Mouse (Mus musculus) limb, embryonic 14.5 days (tissue): Measurements from ENCODE around the gene Pigm. TPM values are rescaled to one million over a fixed set of nuclear protein-coding genes. Genes with fewer than 3 reads are reported as not detected.

Experiments used
- ATAC-seq: fragments of 200-750 bp; cut with Nextera tagmentation; 2 replicates; pipeline ENCODE4 v1.8.0; 2017; ENCODE audit warnings: low read depth, moderate number of reproducible peaks, moderate TSS enrichment; ENCODE audit not compliant: low FRiP score
- DNase-seq: peaks from one replicate; pipeline ENCODE4 v3.0.0-alpha.2; 2015; ENCODE audit warnings: low spot score
- H3K27ac ChIP-seq: fragments of 300-500 bp; sonication (generic); replicated peaks from 2 replicates; pipeline ENCODE4 v1.5.1; 2014; ENCODE audit warnings: low read depth, mild to moderate bottlenecking, low read length, moderate library complexity, mixed read lengths
- H3K27me3 ChIP-seq: fragments of 300-500 bp; sonication (generic); 2 replicates; pipeline ENCODE4 v1.6.1; 2014; ENCODE audit warnings: low read length, mixed read lengths; ENCODE audit not compliant: control insufficient read depth, insufficient read depth
- H3K36me3 ChIP-seq: fragments of 300-500 bp; sonication (generic); 2 replicates; pipeline ENCODE4 v1.6.1; 2014; ENCODE audit warnings: mild to moderate bottlenecking, low read length, moderate library complexity, mixed read lengths; ENCODE audit not compliant: control insufficient read depth, insufficient read depth
- H3K4me1 ChIP-seq: fragments of 300-500 bp; sonication (generic); 2 replicates; pipeline ENCODE4 v1.6.1; 2014; ENCODE audit warnings: antibody characterized with exemption, low read length, mixed read lengths; ENCODE audit not compliant: control insufficient read depth, insufficient read depth
- H3K4me2 ChIP-seq: fragments of 300-500 bp; sonication (generic); replicated peaks from 2 replicates; pipeline ENCODE4 v1.6.1; 2014; ENCODE audit warnings: low read depth, mild to moderate bottlenecking, low read length, moderate library complexity; ENCODE audit not compliant: severe bottlenecking
- H3K4me3 ChIP-seq: fragments of 300-500 bp; sonication (generic); replicated peaks from 2 replicates; pipeline ENCODE4 v1.5.1; 2014; ENCODE audit warnings: low read length
- H3K9ac ChIP-seq: fragments of 300-500 bp; sonication (generic); 2 replicates; pipeline ENCODE4 v1.6.1; 2014; ENCODE audit warnings: mild to moderate bottlenecking, low read depth, low read length, moderate library complexity; ENCODE audit not compliant: severe bottlenecking
- H3K9me3 ChIP-seq: fragments of 300-500 bp; sonication (generic); 2 replicates; pipeline ENCODE4 v1.6.1; 2016; ENCODE audit warnings: low read length; ENCODE audit not compliant: control insufficient read depth
- POLR2A ChIP-seq: fragments of 200-500 bp; IDR thresholded peaks from 2 replicates; pipeline ENCODE4 v1.8.0; 2012; ENCODE audit warnings: inconsistent platforms, mild to moderate bottlenecking, moderate library complexity, borderline replicate concordance; ENCODE audit not compliant: insufficient read depth, insufficient read length; ENCODE audit errors: extremely low read depth
- WGBS: fragments of 180-500 bp; shearing (Covaris S2); extraction: QIAGEN DNeasy Blood & Tissue Kit; methylation state at CpG from one replicate; pipeline ENCODE4 v1.1.7; 2014; 5-methylcytosine and 5-hydroxymethylcytosine counted together
- polyA plus RNA-seq, 2 experiments: library from polyadenylated mRNA; depleted of rRNA in 1 of 2; stranded (reverse) in 1 of 2; unstranded in 1 of 2; fragments of >200 nt; fragmentation: Nextera tagmentation in 1 of 2; extraction: Ambion mirVana in 1 of 2; gene quantifications; 2 replicates each; pipeline versions ENCODE4 v1.2.1 to v1.2.3; 2012 to 2014

The Pigm gene
- polyA plus RNA-seq (2012; rRNA removed) (9.6 and 11.8 TPM in 2 replicates), polyA plus RNA-seq (2014; fragmentation: Nextera tagmentation; extraction: Ambion mirVana) (6.7 and 7.6 TPM in 2 replicates)

DNA sequence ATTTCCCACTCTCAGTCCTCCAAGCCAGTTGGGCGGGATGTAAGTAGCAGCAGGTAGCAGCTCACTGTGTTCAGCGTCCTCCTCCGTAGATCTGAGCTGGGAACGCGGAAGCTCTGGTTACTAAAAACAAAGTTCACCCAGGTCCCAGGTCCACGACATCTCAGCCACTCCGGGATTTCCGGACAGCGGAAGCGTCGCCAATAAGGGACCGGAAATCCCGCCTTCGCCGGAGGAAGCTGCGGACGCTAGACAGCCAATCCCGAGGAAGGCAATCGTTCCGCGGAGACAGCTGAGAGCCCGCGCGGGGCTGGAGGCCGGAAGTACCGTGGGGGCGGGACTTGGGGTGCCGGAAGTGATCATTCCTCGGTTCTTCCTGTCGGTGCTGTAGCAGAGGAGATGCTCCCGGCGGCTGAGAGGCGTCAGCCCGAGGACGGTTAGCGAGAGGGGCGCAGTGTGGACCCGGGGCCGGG, at the start of gene Pigm:
TSS of gene Pigm (plus strand) at position 349 of the 470 bp plus-strand sequence.
- peaks cover 12% of the 10 kb centered on the region for H3K4me1 ChIP-seq
- ATAC-seq (peak; percentile 99), DNase-seq (peak; percentile 99)
- H3K4me2 ChIP-seq, result peak within 1 kb of the TSS; percentile 97
- H3K9ac ChIP-seq, result peak within 1 kb of the TSS; percentile 77
- H3K4me3 ChIP-seq, result peak within 1 kb of the TSS; percentile 98
- WGBS, result 0% methylated on average over 30 of the region's 39 CpGs
- peak; percentile 89; the same call in 1 of the 2 replicates for TF ChIP-seq POLR2A
- H3K27me3 ChIP-seq, result no peaks in the 10 kb centered on the region
- peaks cover 9% of the 10 kb centered on the region for H3K36me3 ChIP-seq
- H3K27ac ChIP-seq, result peak within 1 kb of the TSS; percentile 79
- no peaks in the 10 kb centered on the region for H3K9me3 ChIP-seq

DNA sequence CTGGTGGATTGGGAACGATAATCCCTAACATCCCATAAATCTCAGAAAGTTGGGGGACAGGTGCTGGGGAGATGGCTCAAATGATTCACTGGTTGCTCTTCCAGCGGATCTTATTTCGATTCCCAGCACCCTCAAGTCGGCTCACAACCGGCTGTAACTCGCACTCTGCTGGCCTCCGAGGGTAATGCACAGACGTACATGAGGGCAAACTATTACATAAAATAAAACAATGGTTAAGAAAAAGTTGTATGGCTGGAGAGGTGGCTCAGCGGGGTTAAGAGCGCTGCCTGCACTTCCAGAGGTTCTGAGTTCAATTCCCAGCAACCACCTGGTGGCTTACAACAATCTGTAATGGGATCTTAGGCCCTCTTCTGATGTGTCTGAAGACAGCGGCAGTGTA, 49.7 kb upstream of the Pigm start:
- Histone ChIP-seq H3K27ac (no peak overlapping the region), H3K4me1 (peaks cover 3% of the 10 kb centered on the region; the same call in 1 of the 2 replicates), H3K4me3 (peak overlapping the region; percentile 43), H3K9me3 (0 out of 2 replicates have a peak, but pooled peaks cover 3% of the 10 kb centered on the region), H3K9ac (no peak overlapping the region), H3K27me3 (peaks cover 39% of the 10 kb centered on the region), H3K4me2 (peak overlapping the region; percentile 79), H3K36me3 (no peaks in the 10 kb centered on the region)
- ATAC-seq (no peak), DNase-seq (no peak)
- no peak for TF ChIP-seq POLR2A
- WGBS, result 62% methylated on average over 11 of the region's 11 CpGs

DNA sequence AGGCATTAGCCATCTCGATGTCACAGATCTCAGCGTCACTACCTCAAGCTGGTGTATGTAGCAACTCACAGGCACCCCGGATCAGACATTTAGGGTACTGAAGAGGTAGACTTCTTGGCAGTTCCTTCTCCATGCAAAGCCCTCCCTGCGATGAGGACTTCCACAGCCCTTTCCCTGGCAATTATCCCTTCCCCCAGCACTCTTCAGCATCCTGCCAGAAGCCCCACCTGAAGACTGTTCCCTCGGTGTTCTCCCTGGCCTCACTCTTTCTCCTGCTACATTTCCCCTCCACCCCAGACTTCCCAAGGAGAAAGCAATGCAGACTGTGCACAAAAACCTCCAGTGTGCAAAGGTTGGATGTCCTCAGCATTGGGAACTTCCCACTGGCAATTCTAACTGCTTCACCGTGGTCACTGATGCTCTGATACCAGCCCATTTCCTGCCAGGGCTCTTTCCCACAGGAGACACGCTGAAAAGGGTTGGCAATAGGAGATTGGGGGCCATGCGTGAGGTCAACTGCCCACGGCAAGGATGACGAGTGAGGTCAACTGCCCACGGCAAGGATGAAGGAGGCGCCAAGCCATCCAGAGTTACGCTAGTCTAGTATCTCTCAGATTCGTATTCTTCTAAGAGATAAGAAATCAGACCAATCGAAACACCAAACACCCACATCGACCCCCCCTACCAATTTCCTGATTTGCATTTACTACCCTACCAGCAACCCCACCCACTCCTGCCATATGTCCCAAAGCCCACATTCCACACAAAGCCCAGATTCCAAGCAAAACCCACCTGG, 48.9 kb upstream of the Pigm start:
- no peak for ATAC-seq

DNA sequence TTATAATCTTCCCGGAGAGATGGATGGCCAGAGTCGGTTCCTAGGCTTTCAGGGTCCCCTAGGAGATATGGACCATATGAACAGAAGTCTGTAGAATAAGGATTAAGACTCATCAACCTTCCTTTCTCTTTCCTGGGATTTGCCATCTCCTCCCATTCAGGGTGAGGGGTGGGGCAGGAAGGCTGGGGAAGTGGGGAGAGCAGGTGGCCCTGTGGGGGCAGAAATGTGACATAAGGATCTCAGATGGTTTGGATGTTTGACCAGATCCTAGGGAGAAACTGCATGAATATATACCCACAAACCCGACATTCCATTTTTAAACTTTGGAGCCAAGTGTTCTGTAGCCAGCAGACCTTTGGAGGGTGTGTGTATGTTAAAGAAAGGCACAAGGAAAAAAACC, 48.3 kb upstream of the Pigm start:
- H3K4me1 ChIP-seq, result peaks cover 3% of the 10 kb centered on the region; the same call in 1 of the 2 replicates
- H3K4me2 ChIP-seq, result no peak overlapping the region
- H3K27me3 ChIP-seq, result peaks cover 39% of the 10 kb centered on the region
- no peak for DNase-seq
- no peak for ATAC-seq
- no peak overlapping the region for H3K4me3 ChIP-seq
- no peak for TF ChIP-seq POLR2A
- 69% methylated on average over 3 of the region's 3 CpGs for WGBS
- no peaks in the 10 kb centered on the region for H3K36me3 ChIP-seq
- no peak overlapping the region for H3K9ac ChIP-seq
- 0 out of 2 replicates have a peak, but pooled peaks cover 3% of the 10 kb centered on the region for H3K9me3 ChIP-seq
- H3K27ac ChIP-seq, result no peak overlapping the region

More for the DNA sequence above, 48.9 kb upstream of the Pigm start:
- no peak overlapping the region for H3K27ac ChIP-seq
- H3K4me3 ChIP-seq, result no peak overlapping the region
- TF ChIP-seq POLR2A, result no peak
- H3K9me3 ChIP-seq, result 0 out of 2 replicates have a peak, but pooled peaks cover 3% of the 10 kb centered on the region
- peaks cover 3% of the 10 kb centered on the region; the same call in 1 of the 2 replicates for H3K4me1 ChIP-seq
- H3K36me3 ChIP-seq, result no peaks in the 10 kb centered on the region
- H3K4me2 ChIP-seq, result no peak overlapping the region
- WGBS, result 87% methylated on average over 16 of the region's 16 CpGs
- peaks cover 39% of the 10 kb centered on the region for H3K27me3 ChIP-seq
- H3K9ac ChIP-seq, result no peak overlapping the region
- DNase-seq, result no peak

DNA sequence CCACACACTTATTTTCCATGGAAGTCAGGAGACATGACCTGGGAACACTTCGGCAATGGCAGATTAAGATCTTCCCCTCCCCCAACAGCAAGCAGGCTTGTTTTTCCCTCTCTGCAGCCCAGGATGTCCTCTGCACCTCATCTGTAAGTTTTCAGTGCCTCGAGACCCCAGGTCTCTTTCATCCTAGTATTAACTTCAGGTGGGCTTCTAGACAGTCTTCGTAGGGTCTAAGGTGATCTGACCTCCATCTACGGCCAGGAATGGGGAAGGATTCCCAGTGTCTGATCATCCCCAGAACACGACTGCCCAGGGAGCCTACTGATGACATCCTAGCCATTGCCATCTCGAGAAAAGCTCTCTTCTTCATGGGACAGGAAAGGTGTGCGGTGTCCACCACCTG, 47.9 kb upstream of the Pigm start:
- Histone ChIP-seq H3K36me3 (no peaks in the 10 kb centered on the region), H3K9ac (no peak overlapping the region), H3K4me1 (peaks cover 3% of the 10 kb centered on the region; the same call in 1 of the 2 replicates), H3K9me3 (0 out of 2 replicates have a peak, but pooled peaks cover 3% of the 10 kb centered on the region), H3K4me2 (no peak overlapping the region), H3K27ac (no peak overlapping the region), H3K4me3 (no peak overlapping the region), H3K27me3 (peaks cover 39% of the 10 kb centered on the region)
- 74% methylated on average over 7 of the region's 7 CpGs for WGBS
- TF ChIP-seq POLR2A, result no peak
- ATAC-seq (no peak), DNase-seq (no peak)
